Mouse (Mus musculus) forebrain, embryonic 13.5 days (tissue): ENCODE results near the gene Arhgap10. TPM values are rescaled to one million over a fixed set of nuclear protein-coding genes. Genes with fewer than 3 reads are reported as not detected.

Experiments used
- ATAC-seq: fragments of 200-750 bp; cut with Nextera tagmentation; 2 replicates; pipeline ENCODE4 v1.8.0; 2017
- H3K27ac ChIP-seq: fragments of 300-500 bp; sonication (generic); 2 replicates; pipeline ENCODE4 v1.5.1; 2015; ENCODE audit warnings: inconsistent platforms, mild to moderate bottlenecking, moderate library complexity
- H3K27me3 ChIP-seq: fragments of 300-500 bp; sonication (generic); 2 replicates; pipeline ENCODE4 v1.6.1; 2015; ENCODE audit warnings: mild to moderate bottlenecking, inconsistent platforms
- H3K36me3 ChIP-seq: fragments of 300-500 bp; sonication (generic); 2 replicates; pipeline ENCODE4 v1.6.1; 2015; ENCODE audit warnings: mild to moderate bottlenecking, inconsistent platforms; ENCODE audit not compliant: poor library complexity, severe bottlenecking
- H3K4me1 ChIP-seq: fragments of 300-500 bp; sonication (generic); 2 replicates; pipeline ENCODE4 v1.6.1; 2015; ENCODE audit warnings: inconsistent platforms
- H3K4me2 ChIP-seq: fragments of 300-500 bp; sonication (generic); 2 replicates; pipeline ENCODE4 v1.6.1; 2015; ENCODE audit warnings: inconsistent platforms, mild to moderate bottlenecking, moderate library complexity
- H3K4me3 ChIP-seq: fragments of 300-500 bp; sonication (generic); 2 replicates; pipeline ENCODE4 v1.5.1; 2015; ENCODE audit warnings: mild to moderate bottlenecking, inconsistent platforms
- H3K9ac ChIP-seq: fragments of 300-500 bp; sonication (generic); 2 replicates; pipeline ENCODE4 v1.6.1; 2015; ENCODE audit warnings: mild to moderate bottlenecking, inconsistent platforms
- H3K9me3 ChIP-seq: fragments of 300-500 bp; sonication (generic); replicated peaks from 2 replicates; pipeline ENCODE4 v1.6.1; 2016; ENCODE audit warnings: inconsistent platforms
- WGBS: fragments of 180-500 bp; shearing (Covaris S2); methylation state at CpG from one replicate; pipeline ENCODE4 v1.1.7; 2015; 5-methylcytosine and 5-hydroxymethylcytosine counted together
- polyA plus RNA-seq: library from polyadenylated mRNA; unstranded; fragments of >200 nt; fragmentation: Nextera tagmentation; extraction: Ambion mirVana; gene quantifications from 2 replicates; pipeline ENCODE4 v1.2.1, GENCODE M21; 2015

The Arhgap10 gene
- polyA plus RNA-seq, 1 experiment from 2014 or later: 5.2 TPM

GRCm38 (mm10) chr8:77478913-77479273 is 38.9 kb downstream of the Arhgap10 start:
- Histone ChIP-seq H3K4me3 (no peak overlapping the region), H3K9me3 (no peaks in the 10 kb centered on the region), H3K27me3 (no peaks in the 10 kb centered on the region), H3K27ac (no peak overlapping the region), H3K4me1 (no peaks in the 10 kb centered on the region), H3K36me3 (no peaks in the 10 kb centered on the region), H3K9ac (no peak overlapping the region), H3K4me2 (no peak overlapping the region)
- no peak for ATAC-seq
- 53% methylated on average over 2 of the region's 2 CpGs for WGBS

- Histone ChIP-seq H3K4me2 (no peak overlapping the region), H3K27ac (no peak overlapping the region), H3K27me3 (no peaks in the 10 kb centered on the region), H3K4me3 (no peak overlapping the region), H3K36me3 (no peaks in the 10 kb centered on the region), H3K9ac (no peak overlapping the region), H3K4me1 (peaks cover 3% of the 10 kb centered on the region; the same call in 1 of the 2 replicates), H3K9me3 (no peaks in the 10 kb centered on the region)
- no peak for ATAC-seq
- 89% methylated on average over 12 of the region's 12 CpGs for WGBS
Measured at GRCm38 (mm10) chr8:77478155-77478912, 39.4 kb downstream of the Arhgap10 start.

DNA sequence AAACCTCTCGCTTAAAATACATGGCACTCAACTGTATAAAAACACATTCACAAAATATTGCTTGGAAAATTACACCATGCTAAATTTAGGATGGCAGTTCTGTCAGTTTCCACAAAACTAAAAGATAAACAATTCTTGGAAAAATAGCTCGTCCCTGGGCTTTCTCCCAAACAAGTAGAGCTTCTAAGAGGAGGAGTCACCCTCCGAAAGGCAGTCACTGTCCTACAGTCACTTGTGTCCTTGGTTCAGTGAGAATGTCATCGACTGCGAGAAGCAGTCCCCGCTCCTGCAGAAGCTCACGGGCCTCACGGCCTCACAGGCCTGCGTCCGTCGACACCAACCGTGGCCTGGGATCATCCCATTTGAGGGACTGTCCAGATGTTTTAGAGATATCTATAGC is 40.1 kb downstream of the Arhgap10 start:
- Histone ChIP-seq H3K27ac (no peak overlapping the region), H3K9ac (no peak overlapping the region), H3K36me3 (no peaks in the 10 kb centered on the region), H3K4me2 (no peak overlapping the region), H3K27me3 (no peaks in the 10 kb centered on the region), H3K9me3 (no peaks in the 10 kb centered on the region), H3K4me3 (no peak overlapping the region), H3K4me1 (peaks cover 4% of the 10 kb centered on the region; the same call in 1 of the 2 replicates)
- WGBS: 96% methylated on average over 12 of the region's 12 CpGs
- no peak for ATAC-seq

- Histone ChIP-seq H3K36me3 (no peaks in the 10 kb centered on the region), H3K27me3 (no peaks in the 10 kb centered on the region), H3K4me3 (no peak overlapping the region), H3K9ac (no peak overlapping the region), H3K4me2 (no peak overlapping the region), H3K27ac (no peak overlapping the region), H3K4me1 (peaks cover 4% of the 10 kb centered on the region; the same call in 1 of the 2 replicates), H3K9me3 (no peaks in the 10 kb centered on the region)
- 96% methylated on average over 5 of the region's 5 CpGs for WGBS
- no peak for ATAC-seq
Measured at GRCm38 (mm10) chr8:77474614-77475013, 43.1 kb downstream of the Arhgap10 start.

- H3K4me3 ChIP-seq: no peak overlapping the region
- H3K27ac ChIP-seq: no peak overlapping the region
- H3K9ac ChIP-seq: no peak overlapping the region
- no peak for ATAC-seq
- peaks cover 4% of the 10 kb centered on the region; the same call in 1 of the 2 replicates for H3K4me1 ChIP-seq
- no peaks in the 10 kb centered on the region for H3K36me3 ChIP-seq
- no peaks in the 10 kb centered on the region for H3K9me3 ChIP-seq
- 73% methylated on average over 7 of the region's 7 CpGs for WGBS
- H3K4me2 ChIP-seq: no peak overlapping the region
- no peaks in the 10 kb centered on the region for H3K27me3 ChIP-seq
Measured at GRCm38 (mm10) chr8:77473773-77474172, 44.0 kb downstream of the Arhgap10 start.

DNA sequence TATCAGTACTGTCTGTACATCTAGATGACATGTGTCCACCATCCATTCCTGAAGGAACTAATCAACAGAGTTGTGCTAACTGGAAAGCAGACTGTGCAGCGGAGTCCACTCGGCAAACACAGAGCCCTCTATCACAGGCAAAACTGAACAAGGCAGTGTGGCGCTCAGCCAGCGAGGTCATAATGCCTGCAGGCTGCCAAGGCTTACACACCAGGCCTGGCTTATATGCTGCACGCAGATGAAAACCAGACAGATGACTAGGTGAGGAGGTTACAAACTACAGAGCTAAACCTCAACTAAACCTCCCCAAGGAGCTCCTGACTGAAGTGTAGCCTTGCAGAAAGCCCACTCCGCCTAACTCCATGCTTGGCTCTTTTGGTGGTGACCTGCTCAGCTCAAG is 44.4 kb downstream of the Arhgap10 start:
- Histone ChIP-seq H3K9me3 (no peaks in the 10 kb centered on the region), H3K27ac (no peak overlapping the region), H3K36me3 (no peaks in the 10 kb centered on the region), H3K9ac (no peak overlapping the region), H3K4me2 (no peak overlapping the region), H3K4me3 (no peak overlapping the region), H3K4me1 (peaks cover 4% of the 10 kb centered on the region; the same call in 1 of the 2 replicates), H3K27me3 (no peaks in the 10 kb centered on the region)
- 0 out of 2 replicates have a peak, but pooled peaks have one; percentile 38 for ATAC-seq
- 87% methylated on average over 6 of the region's 6 CpGs for whole genome bisulfite sequencing

DNA sequence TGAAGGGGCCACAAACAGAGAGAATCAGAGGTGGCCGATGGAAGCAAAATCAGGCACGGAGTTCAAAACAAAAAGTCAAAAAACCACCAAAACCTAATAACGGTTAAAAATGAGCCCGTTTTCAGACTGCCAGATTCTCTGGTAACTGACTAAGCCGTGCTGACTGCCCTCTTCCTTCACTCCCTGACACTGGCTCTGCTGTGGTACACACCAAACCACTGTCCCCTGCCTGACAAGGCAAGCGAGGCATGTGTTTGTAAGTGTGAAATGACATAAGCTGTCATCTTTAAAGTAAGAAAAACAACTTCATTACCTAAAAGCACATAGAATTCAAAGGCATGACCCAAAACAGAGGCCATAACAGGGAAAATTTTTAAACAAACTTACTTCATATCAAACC is 56.4 kb downstream of the Arhgap10 start:
- no peak for ATAC-seq
- Histone ChIP-seq H3K4me1 (no peaks in the 10 kb centered on the region), H3K27me3 (no peaks in the 10 kb centered on the region), H3K27ac (no peak overlapping the region), H3K9ac (no peak overlapping the region), H3K4me3 (no peak overlapping the region), H3K4me2 (no peak overlapping the region), H3K9me3 (no peaks in the 10 kb centered on the region), H3K36me3 (no peaks in the 10 kb centered on the region)
- WGBS: 88% methylated on average over 6 of the region's 6 CpGs

GRCm38 (mm10) chr8:77460363-77460762 is 57.4 kb downstream of the Arhgap10 start:
- H3K9ac ChIP-seq: no peak overlapping the region
- no peaks in the 10 kb centered on the region for H3K9me3 ChIP-seq
- H3K4me1 ChIP-seq: no peaks in the 10 kb centered on the region
- no peak overlapping the region for H3K4me3 ChIP-seq
- H3K4me2 ChIP-seq: no peak overlapping the region
- H3K36me3 ChIP-seq: no peaks in the 10 kb centered on the region
- WGBS: 86% methylated on average over 2 of the region's 2 CpGs
- no peak overlapping the region for H3K27ac ChIP-seq
- no peak for ATAC-seq
- H3K27me3 ChIP-seq: no peaks in the 10 kb centered on the region

- WGBS: 66% methylated on average over 7 of the region's 7 CpGs
- ATAC-seq: no peak
- H3K4me3 ChIP-seq: no peak overlapping the region
- no peaks in the 10 kb centered on the region for H3K27me3 ChIP-seq
- H3K27ac ChIP-seq: no peak overlapping the region
- no peak overlapping the region for H3K4me2 ChIP-seq
- no peaks in the 10 kb centered on the region for H3K9me3 ChIP-seq
- H3K36me3 ChIP-seq: no peaks in the 10 kb centered on the region
- no peak overlapping the region for H3K9ac ChIP-seq
- no peaks in the 10 kb centered on the region for H3K4me1 ChIP-seq
Measured at GRCm38 (mm10) chr8:77459696-77460095, 58.1 kb downstream of the Arhgap10 start.

DNA sequence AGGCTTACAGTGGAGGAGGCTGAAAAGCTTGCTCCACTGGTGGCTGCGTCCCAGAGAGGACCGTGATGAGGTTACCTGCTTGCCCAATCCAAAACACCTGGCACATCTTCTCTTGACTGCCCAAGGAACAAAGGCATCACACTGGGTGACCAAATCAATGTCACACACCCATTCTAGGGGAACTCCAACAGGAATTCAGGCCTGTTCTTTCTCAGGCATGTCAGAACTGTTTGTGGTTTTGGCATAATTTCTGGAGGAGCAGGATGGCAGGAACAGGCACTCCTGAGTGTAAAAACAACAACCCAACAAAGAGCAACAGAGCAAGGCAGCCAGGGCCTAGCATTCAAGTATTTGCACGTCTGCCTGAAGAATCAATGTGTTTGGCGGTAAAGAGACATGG is 59.2 kb downstream of the Arhgap10 start:
- no peaks in the 10 kb centered on the region for H3K4me1 ChIP-seq
- ATAC-seq: no peak
- H3K4me3 ChIP-seq: no peak overlapping the region
- H3K27me3 ChIP-seq: no peaks in the 10 kb centered on the region
- no peak overlapping the region for H3K27ac ChIP-seq
- H3K9ac ChIP-seq: no peak overlapping the region
- H3K9me3 ChIP-seq: no peaks in the 10 kb centered on the region
- H3K36me3 ChIP-seq: no peaks in the 10 kb centered on the region
- WGBS: 96% methylated on average over 4 of the region's 4 CpGs
- H3K4me2 ChIP-seq: no peak overlapping the region

DNA sequence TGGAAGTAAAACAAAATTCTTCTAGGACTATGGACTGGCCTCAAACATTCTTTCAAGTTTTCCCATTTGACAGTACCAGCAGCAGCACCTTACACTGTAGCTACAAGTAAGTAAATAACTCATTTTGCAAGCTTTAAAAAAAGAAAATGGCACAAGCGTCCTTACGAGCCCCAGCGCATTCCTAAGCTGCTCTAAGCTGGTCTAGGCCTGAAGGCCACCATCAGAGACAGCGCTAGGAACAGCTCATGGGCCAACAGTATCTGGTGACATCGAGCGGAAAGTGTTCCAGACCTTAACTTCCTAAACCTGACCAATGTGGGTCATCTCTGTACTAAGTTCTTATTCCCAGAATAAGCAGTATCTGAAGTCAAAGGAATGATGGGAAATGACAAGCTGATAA is 61.5 kb downstream of the Arhgap10 start:
- no peak overlapping the region for H3K9ac ChIP-seq
- no peaks in the 10 kb centered on the region for H3K9me3 ChIP-seq
- ATAC-seq: no peak
- no peaks in the 10 kb centered on the region for H3K27me3 ChIP-seq
- WGBS: 92% methylated on average over 6 of the region's 6 CpGs
- H3K27ac ChIP-seq: no peak overlapping the region
- H3K4me3 ChIP-seq: no peak overlapping the region
- no peaks in the 10 kb centered on the region for H3K36me3 ChIP-seq
- no peaks in the 10 kb centered on the region for H3K4me1 ChIP-seq
- H3K4me2 ChIP-seq: no peak overlapping the region

GRCm38 (mm10) chr8:77453836-77454235 is 63.9 kb downstream of the Arhgap10 start:
- ATAC-seq: no peak
- 92% methylated on average over 9 of the region's 9 CpGs for WGBS

More at GRCm38 (mm10) chr8:77453836-77454235, 63.9 kb downstream of the Arhgap10 start:
- no peak overlapping the region for H3K27ac ChIP-seq
- no peak overlapping the region for H3K4me2 ChIP-seq
- no peaks in the 10 kb centered on the region for H3K4me1 ChIP-seq
- no peaks in the 10 kb centered on the region for H3K27me3 ChIP-seq
- no peak overlapping the region for H3K4me3 ChIP-seq
- 0 out of 2 replicates have a peak, but pooled peaks cover 4% of the 10 kb centered on the region for H3K36me3 ChIP-seq
- H3K9ac ChIP-seq: no peak overlapping the region
- H3K9me3 ChIP-seq: peaks cover 8% of the 10 kb centered on the region; the same call in 1 of the 2 replicates
